Mouse (Mus musculus): Measurements from ENCODE around the gene Cox4i2. TPM values are rescaled to one million over a fixed set of nuclear protein-coding genes. Genes with fewer than 3 reads are reported as not detected.

Gene Cox4i2
- total RNA-seq, 2 experiments from 2014 or later, result 13.0 TPM; not detected in 1

DNA sequence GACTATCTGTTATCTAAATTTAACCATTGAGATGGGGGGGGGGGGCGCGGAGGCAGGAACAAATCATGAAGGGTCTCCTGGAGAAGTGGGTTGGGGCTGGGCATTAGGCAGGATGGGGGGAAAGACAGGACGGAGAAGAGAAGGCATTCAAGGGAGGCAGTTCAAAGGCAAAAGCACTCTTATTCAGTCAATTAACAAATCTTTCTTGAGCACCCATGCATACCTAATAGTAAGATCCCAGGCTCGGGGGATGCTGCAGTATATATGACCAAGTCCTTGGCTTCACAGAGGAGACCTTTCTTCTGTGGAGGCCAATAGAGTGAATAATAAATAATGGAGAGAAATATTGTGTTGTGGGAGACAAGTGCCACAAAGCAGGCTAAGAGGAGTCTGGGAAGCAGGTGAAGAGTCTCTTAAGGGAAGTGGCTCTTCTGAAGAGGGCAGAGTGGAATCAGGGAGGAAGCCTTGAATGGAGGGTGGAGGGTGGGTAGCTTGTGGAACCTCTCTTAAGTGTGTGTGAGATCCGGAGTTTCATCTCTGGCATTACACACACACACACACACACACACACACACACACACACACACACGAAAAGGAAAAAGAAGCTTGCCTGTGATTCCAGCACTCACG lies 11.2 kb downstream of the Cox4i2 start:
- no peak for ATAC-seq (replicated peaks; ENCODE audit: poor library complexity, severe bottlenecking)

GRCm38 (mm10) chr2:152766387-152767123 lies 12.6 kb downstream of the Cox4i2 start:
- ATAC-seq (replicated peaks; ENCODE audit: poor library complexity, severe bottlenecking), result peak; percentile 85

DNA sequence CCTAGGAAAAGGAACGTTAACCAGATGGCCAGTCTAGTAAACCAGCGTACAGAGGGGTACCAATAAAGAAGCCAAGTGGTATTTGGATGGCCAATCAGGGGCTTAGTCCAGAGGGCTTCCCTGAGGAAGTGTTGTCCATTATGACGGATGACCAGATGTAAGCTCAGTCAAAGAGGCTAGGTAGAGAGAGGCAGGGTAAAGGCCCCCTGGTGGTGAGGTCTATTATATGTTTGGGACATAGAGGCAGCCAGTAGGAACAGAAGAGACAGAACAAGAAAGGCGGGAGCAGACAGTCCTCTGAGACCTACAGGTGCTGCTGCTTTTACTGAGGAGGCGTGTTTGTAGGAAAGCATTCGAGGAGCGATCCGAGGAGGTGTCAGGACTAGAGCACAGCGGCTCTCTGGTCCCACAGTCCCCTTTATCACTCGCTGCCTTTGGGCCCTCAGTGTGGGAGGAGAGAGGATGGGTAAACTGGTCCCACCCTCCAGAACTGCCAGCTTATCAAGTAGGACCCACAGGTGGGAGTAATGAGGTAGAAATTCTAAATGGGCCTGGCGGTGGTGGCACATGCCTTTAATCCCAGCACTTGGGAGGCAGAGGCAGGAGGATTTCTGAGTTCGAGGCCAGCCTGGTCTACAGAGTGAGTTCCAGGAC lies 13.8 kb downstream of the Cox4i2 start:
- ATAC-seq (replicated peaks; ENCODE audit: poor library complexity, severe bottlenecking), result peak; percentile 69

GRCm38 (mm10) chr2:152769677-152770076 lies 15.7 kb downstream of the Cox4i2 start:
- no peak for ATAC-seq (replicated peaks; ENCODE audit: poor library complexity, severe bottlenecking)

GRCm38 (mm10) chr2:152771571-152771970 lies 17.6 kb downstream of the Cox4i2 start:
- ATAC-seq (replicated peaks; ENCODE audit: poor library complexity, severe bottlenecking), result peak; percentile 61

GRCm38 (mm10) chr2:152772231-152772630 lies 18.3 kb downstream of the Cox4i2 start:
- ATAC-seq (replicated peaks; ENCODE audit: poor library complexity, severe bottlenecking), result no peak

DNA sequence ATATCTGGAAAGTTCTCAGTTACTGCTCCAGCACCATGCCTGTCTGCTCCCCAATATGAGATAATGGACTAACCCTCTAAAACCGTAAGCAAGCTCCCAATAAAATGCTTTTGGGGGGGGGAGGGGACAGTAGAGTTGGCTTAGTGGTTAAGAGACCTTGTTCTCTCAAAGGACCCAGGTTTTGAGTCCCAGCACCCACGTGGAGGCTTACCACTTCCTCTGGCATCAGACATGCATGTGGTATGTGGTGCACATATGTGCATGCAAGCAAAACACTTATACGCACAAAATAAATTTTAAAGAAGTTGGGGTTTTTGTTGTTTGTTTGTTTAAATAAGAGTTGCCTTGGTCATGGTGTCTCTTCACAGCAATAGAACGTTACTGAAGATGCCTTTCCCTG lies 21.4 kb downstream of the Cox4i2 start:
- 0 out of 2 replicates have a peak, but pooled peaks have one; percentile 27 for ATAC-seq (replicated peaks; ENCODE audit: poor library complexity, severe bottlenecking)

DNA sequence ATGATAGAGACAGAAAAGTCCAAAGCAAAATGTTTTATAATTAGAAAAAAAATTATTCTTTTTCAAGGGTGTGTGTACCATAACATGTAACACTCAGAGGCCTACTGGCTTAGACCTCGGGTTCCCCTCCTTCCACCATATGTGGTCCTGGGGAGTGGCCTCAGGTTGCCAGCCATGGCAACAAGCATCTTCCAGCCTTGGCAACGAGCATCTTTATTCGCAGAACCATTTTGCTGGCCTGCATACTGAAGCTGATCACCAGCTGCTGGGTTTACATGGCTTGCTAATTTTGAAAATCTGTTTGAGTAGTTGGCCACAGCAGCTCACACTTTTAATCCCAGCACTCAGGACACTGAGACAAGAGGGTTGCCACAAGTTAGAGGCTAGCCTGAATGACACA lies 22.0 kb downstream of the Cox4i2 start:
- ATAC-seq (replicated peaks; ENCODE audit: poor library complexity, severe bottlenecking), result no peak

DNA sequence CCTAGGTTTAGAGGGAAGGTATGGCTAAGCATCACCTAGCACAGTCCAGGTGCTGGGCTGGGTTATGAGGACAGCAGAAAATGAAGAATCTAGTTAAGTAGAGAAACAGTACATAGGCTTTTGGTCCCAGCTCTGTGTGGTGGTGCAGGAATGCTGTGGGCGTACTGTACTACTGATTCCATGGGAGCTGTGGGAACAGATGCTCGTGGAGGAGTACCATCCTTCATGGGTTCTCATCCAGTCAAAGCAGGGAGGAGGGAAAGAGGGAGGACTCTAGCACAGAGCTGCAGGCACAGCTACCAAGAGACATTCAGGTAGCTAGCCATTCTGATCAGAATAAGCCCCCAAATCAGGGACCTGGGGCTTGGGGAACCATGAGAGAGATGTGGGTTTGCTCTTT lies 22.5 kb downstream of the Cox4i2 start:
- no peak for ATAC-seq (replicated peaks; ENCODE audit: poor library complexity, severe bottlenecking)

GRCm38 (mm10) chr2:152777081-152777480 lies 23.1 kb downstream of the Cox4i2 start:
- no peak for ATAC-seq (replicated peaks; ENCODE audit: poor library complexity, severe bottlenecking)

- peak; percentile 15; the same call in 1 of the 2 replicates for ATAC-seq (replicated peaks; ENCODE audit: poor library complexity, severe bottlenecking)
Measured at GRCm38 (mm10) chr2:152780466-152780865, 26.5 kb downstream of the Cox4i2 start.

DNA sequence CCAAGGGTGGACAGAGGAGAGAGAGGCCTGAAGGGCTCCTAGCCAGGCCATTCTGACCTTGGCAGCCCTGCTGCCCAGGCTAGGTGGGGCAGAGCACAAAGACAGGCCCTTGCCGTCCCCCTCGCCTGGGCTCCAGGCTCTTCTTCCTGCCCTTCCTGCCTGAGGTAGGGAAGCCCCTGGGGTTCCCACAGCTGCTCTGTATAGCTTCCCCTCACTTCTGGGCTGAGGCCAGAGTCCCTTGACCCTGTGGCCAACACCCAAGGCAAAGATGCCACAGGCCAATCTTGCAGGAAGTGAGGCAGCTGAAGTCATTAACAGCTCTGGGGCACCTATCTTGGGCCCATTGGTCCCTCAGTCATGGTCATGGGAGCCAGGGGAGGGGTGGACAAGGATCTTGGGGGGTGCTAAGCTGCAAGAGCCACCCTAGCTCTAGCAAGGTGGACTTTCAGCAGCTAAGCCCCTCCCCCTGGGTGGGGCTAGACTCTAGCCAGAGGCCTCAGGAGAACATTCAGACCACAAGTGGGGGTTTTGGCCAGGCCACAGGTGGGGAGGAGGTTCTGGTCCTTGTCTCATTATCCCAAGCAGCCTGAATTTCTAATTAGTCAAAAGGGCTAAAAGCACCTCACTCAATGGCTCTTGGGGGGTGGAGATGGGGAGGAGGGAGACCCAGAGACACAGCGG lies 27.2 kb downstream of the Cox4i2 start:
- ATAC-seq (replicated peaks; ENCODE audit: poor library complexity, severe bottlenecking), result peak; percentile 46

GRCm38 (mm10) chr2:152782656-152783055 lies 28.7 kb downstream of the Cox4i2 start:
- no peak for ATAC-seq (replicated peaks; ENCODE audit: poor library complexity, severe bottlenecking)

DNA sequence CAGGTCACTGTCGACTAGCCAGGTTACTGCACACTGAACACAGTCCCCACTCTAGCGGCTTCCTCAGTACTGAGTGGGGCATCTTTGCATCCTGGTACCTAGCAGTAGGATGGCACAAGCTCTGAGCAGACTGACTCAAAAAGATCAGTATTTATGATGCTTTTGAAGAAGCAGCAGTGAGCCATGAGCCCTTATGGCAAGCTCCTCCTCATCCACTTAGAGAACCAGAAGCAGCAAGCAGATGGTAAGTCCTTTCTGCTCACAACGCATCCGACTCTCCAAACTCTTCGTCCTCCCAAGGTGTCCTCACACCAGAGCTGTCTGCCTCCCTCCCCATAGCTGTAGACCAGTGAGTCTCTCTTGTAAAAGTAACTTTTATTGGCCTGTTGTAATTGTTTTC lies 29.3 kb downstream of the Cox4i2 start:
- ATAC-seq (replicated peaks; ENCODE audit: poor library complexity, severe bottlenecking), result no peak

- no peak for ATAC-seq (replicated peaks; ENCODE audit: poor library complexity, severe bottlenecking)
Measured at GRCm38 (mm10) chr2:152784640-152785039, 30.7 kb downstream of the Cox4i2 start.

- ATAC-seq (replicated peaks; ENCODE audit: poor library complexity, severe bottlenecking), result no peak
Measured at GRCm38 (mm10) chr2:152785446-152786350, 31.7 kb downstream of the Cox4i2 start.

GRCm38 (mm10) chr2:152787136-152787535 lies 33.2 kb downstream of the Cox4i2 start:
- no peak for ATAC-seq (replicated peaks; ENCODE audit: poor library complexity, severe bottlenecking)

DNA sequence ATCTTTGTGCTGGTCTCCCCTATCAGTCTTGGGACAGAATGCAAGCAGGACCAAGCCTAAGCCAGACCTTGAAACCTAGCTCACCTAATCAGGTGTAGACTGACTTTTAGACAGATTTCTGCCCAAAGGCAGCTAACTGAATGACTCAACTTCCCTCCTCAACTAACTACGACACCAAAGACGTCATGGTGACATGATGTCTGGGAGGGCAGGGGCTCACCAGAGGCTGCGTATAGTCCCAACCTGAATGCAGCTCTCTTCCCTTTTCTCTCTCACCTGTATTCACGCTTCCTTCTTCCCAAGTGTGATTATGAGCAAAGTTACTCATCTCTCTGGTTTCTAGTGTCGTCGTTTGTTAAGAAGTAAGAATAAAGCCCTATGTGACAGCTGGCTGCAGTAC lies 33.6 kb downstream of the Cox4i2 start:
- ATAC-seq (replicated peaks; ENCODE audit: poor library complexity, severe bottlenecking), result no peak

- ATAC-seq (replicated peaks; ENCODE audit: poor library complexity, severe bottlenecking), result peak; percentile 81
Measured at GRCm38 (mm10) chr2:152788892-152789421, 35.0 kb downstream of the Cox4i2 start.

DNA sequence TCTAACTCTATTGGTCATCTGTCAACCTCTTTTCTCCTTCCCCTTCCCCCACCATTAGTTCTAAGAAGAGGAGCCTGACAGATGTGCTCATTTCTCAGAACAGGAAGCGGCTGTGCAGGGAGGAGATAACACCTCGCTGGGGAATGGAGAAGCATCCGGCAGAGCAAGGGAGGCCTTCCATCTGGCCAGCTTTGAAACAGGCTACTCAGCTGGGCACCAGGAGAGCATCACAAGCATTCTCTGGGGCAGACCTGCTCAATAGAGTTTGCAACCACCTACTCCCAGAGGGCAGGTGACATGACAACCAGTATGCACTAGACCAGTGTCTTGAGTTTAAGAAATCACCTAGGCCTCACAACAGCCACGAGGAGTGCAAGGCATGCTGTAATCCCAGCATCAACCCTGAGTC lies 35.6 kb downstream of the Cox4i2 start:
- peak; percentile 58 for ATAC-seq (replicated peaks; ENCODE audit: poor library complexity, severe bottlenecking)

Measured in granulocyte monocyte progenitor cell, adult 5-6 weeks (primary cell).